Mouse (Mus musculus) embryonic facial prominence, embryonic 12.5 days (tissue): ENCODE measurements at regions not wholly inside any gene's neighbourhood (a gene's known extent, or its start where the extent isn't known, plus 50 kb on each side); places are given as distances from the start of the nearest gene placed in this dataset.

ENCODE experiments used
- ATAC-seq: fragments of 200-750 bp; cut with Nextera tagmentation; 2 replicates; pipeline ENCODE4 v1.8.0; 2017; ENCODE audit not compliant: insufficient number of reproducible peaks, insufficient read depth, low FRiP score, low TSS enrichment
- H3K27ac ChIP-seq: fragments of 300-500 bp; sonication (generic); 2 replicates; pipeline ENCODE4 v1.5.1; 2016; ENCODE audit warnings: mild to moderate bottlenecking
- H3K27me3 ChIP-seq: fragments of 300-500 bp; sonication (generic); 2 replicates; pipeline ENCODE4 v1.6.1; 2016; ENCODE audit warnings: mild to moderate bottlenecking, moderate library complexity
- H3K36me3 ChIP-seq: fragments of 300-500 bp; sonication (generic); 2 replicates; pipeline ENCODE4 v1.6.1; 2016; ENCODE audit warnings: mild to moderate bottlenecking
- H3K4me1 ChIP-seq: fragments of 300-500 bp; sonication (generic); 2 replicates; pipeline ENCODE4 v1.6.1; 2016
- H3K4me2 ChIP-seq: fragments of 300-500 bp; sonication (generic); replicated peaks from 2 replicates; pipeline ENCODE4 v1.6.1; 2016; ENCODE audit warnings: mild to moderate bottlenecking, moderate library complexity
- H3K4me3 ChIP-seq: fragments of 300-500 bp; sonication (generic); 2 replicates; pipeline ENCODE4 v1.5.1; 2016; ENCODE audit warnings: mild to moderate bottlenecking
- H3K9ac ChIP-seq: fragments of 300-500 bp; sonication (generic); 2 replicates; pipeline ENCODE4 v1.6.1; 2016; ENCODE audit warnings: mild to moderate bottlenecking, moderate library complexity
- H3K9me3 ChIP-seq: fragments of 300-500 bp; sonication (generic); 2 replicates; pipeline ENCODE4 v1.6.1; 2016; ENCODE audit warnings: mild to moderate bottlenecking, moderate library complexity
- WGBS: fragments of 180-500 bp; shearing (Covaris S2); methylation state at CpG from one replicate; pipeline ENCODE4 v1.1.7; 2016; 5-methylcytosine and 5-hydroxymethylcytosine counted together

DNA sequence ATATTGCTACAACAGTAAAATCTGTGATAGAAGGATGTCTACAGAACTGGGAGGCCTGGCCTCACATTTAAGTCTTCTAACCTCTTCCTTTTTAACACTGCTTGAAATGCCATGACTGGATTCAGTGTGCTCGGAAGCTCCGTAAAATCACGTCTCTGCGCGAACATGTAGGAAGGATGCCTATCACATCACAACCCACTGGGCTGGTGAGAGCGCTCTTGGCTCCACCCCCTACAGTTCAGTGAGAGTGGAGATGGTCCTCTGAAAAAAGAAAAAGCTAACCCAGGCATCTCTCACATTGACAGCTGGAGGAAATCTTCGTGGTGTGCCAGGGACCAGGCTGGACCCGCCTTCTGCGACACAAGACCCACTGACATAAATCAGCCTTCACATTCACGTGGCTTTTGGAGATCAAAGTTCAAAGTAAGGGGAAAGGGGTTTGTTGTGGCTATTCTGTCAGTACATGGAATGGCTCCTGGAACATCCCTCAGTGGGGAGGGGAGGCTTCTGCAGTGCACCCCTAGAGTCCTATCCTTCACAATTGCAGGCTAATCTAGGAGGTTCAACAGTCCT lies 230.8 kb upstream of the Jmjd1c start:
- Histone ChIP-seq H3K9me3 (no peaks in the 10 kb centered on the region), H3K36me3 (no peaks in the 10 kb centered on the region), H3K4me1 (peaks cover 7% of the 10 kb centered on the region; the same call in 1 of the 2 replicates), H3K4me3 (no peak overlapping the region), H3K27me3 (no peaks in the 10 kb centered on the region), H3K4me2 (no peak overlapping the region), H3K27ac (no peak overlapping the region), H3K9ac (no peak overlapping the region)
- ATAC-seq, result no peak
- WGBS, result 76% methylated on average over 10 of the region's 10 CpGs

DNA sequence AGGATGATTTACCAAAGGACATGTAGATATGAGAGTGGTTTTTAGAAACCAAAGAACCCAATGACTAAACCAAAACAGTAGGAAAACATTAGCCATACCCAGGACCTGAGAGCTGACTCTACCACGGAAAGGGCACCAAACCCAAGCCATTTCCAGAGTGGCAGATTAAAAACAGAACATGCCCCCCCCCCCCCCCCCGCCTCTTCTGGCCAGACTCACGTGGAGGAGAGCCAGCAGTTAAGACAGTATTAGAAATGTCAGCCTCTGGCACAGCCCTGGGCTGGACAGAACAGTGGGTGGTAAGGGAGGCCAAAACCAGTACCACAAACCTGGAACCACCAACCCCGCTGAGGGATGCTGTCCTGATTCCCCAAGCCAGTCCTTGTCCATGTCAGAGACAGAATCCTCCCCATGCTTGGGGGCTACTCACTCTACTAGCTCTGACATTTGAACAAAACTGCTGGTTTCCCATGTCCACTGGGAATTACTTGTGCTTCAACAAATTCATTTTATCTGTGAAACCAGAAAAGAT lies 224.7 kb upstream of the Jmjd1c start:
- no peaks in the 10 kb centered on the region for H3K9me3 ChIP-seq
- no peak overlapping the region for H3K4me2 ChIP-seq
- H3K4me3 ChIP-seq, result no peak overlapping the region
- no peak for ATAC-seq
- no peaks in the 10 kb centered on the region for H3K36me3 ChIP-seq
- H3K4me1 ChIP-seq, result no peaks in the 10 kb centered on the region
- no peak overlapping the region for H3K9ac ChIP-seq
- H3K27me3 ChIP-seq, result no peaks in the 10 kb centered on the region
- WGBS, result 52% methylated on average over 4 of the region's 4 CpGs
- no peak overlapping the region for H3K27ac ChIP-seq

DNA sequence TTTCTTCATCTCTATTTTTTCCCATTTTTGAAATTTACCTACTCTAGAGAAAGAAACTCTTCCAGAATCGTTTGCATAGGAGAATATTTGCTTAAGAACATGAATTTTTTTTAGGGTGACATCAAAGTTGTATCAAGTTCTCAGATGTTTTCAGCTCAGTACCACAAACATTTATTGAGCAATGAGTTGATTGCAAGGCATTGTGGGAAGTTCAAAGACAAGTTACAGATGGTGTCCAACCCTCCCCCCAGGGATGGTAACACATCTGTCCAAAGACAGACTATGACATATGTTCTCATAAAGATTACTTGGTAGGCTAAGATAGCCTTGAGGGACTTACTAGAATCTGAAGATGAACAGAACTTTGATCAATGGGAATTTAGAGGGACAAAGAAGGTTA lies 224.3 kb upstream of the Jmjd1c start:
- Histone ChIP-seq H3K4me1 (no peaks in the 10 kb centered on the region), H3K4me2 (no peak overlapping the region), H3K9ac (no peak overlapping the region), H3K27ac (no peak overlapping the region), H3K27me3 (no peaks in the 10 kb centered on the region), H3K9me3 (no peaks in the 10 kb centered on the region), H3K36me3 (no peaks in the 10 kb centered on the region), H3K4me3 (no peak overlapping the region)
- no peak for ATAC-seq
- WGBS, result 80% methylated on average over 1 of the region's 1 CpGs

DNA sequence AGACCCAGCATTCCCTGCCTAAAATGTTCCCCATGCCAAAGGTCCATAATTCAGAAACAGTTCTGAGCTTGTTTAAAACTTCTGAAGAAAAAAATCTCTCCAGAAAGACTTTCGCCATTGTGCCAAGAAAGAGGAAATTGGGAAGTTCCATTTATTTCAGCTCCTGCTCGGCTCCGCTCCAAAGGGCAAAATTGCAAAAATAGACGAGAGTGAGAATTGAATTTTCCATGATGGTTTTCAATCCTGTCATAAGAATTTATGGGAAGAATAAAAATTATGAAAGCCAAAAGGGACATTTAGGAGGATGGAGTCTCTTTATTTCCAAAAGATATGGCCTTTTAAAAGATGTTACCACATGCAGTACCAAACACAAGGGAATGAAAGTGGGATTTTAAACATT lies 222.5 kb upstream of the Jmjd1c start:
- Histone ChIP-seq H3K9ac (no peak overlapping the region), H3K4me2 (no peak overlapping the region), H3K4me1 (no peaks in the 10 kb centered on the region), H3K27ac (no peak overlapping the region), H3K36me3 (no peaks in the 10 kb centered on the region), H3K9me3 (no peaks in the 10 kb centered on the region), H3K27me3 (no peaks in the 10 kb centered on the region), H3K4me3 (no peak overlapping the region)
- no peak for ATAC-seq
- WGBS, result 91% methylated on average over 4 of the region's 4 CpGs

DNA sequence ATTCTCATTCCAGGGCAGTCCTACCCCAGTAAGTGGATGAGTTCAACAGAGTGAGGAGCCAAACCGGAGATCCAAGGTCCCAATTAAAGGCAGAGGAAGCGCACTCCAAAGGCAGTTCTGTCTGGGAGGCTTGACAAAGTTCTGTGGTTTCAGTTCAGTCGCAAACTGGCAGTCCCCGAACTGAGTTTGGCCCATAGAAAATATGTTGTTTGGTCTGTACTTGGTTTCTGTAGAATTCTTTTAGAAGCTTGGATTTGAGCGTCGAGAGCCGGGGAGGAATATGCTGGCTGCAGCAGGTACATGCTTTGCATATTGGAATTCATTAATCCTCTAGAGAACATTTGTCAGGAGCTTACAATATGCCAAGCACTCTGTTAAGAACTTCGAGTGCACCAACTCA lies 216.9 kb upstream of the Jmjd1c start:
- Histone ChIP-seq H3K36me3 (no peaks in the 10 kb centered on the region), H3K27ac (no peak overlapping the region), H3K4me3 (no peak overlapping the region), H3K9me3 (no peaks in the 10 kb centered on the region), H3K9ac (no peak overlapping the region), H3K4me1 (no peaks in the 10 kb centered on the region), H3K4me2 (no peak overlapping the region), H3K27me3 (no peaks in the 10 kb centered on the region)
- WGBS, result 82% methylated on average over 8 of the region's 8 CpGs
- ATAC-seq, result no peak

DNA sequence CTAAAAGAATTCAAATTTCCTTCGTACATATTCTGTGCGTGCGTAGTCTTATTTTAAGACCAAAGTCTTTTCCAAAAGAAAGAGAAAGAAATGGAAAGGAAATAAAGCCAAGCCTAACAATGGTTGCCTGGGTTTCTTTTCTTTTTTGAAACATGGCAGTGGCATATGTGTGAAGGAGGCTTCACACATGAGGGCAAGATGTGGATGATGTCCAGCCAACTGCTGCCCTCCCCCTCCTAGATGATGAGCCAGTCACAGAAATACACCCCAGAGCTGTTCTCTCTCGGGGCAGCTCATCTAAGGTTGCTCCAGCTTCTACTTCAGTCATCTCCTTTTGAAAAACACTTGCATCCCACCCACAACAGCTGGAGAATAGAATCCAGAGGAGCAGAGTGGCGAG lies 213.1 kb upstream of the Jmjd1c start:
- H3K9ac ChIP-seq, result no peak overlapping the region
- H3K27ac ChIP-seq, result no peak overlapping the region
- 85% methylated on average over 5 of the region's 5 CpGs for WGBS
- no peak overlapping the region for H3K4me3 ChIP-seq
- no peaks in the 10 kb centered on the region for H3K4me1 ChIP-seq
- H3K9me3 ChIP-seq, result no peaks in the 10 kb centered on the region
- H3K27me3 ChIP-seq, result no peaks in the 10 kb centered on the region
- no peak overlapping the region for H3K4me2 ChIP-seq
- no peaks in the 10 kb centered on the region for H3K36me3 ChIP-seq
- ATAC-seq, result no peak

DNA sequence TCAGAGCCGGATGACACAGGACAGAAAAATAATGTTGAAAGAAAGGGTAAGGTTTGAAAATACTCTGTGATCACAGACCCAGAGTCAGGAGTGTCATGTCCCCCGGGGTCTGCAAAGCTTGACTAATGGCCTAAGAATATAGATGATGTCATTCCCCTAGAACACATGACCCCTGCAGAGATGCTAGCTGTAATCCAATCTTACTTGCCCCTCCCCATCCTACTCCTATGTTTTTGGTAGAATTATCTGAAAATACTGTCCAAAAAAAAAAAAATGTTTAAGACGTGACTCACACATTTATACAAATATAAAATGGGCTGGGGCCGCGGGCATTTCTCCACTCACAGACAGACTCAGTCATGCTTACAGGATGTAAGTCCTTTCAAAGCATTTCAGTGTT lies 210.3 kb upstream of the Jmjd1c start:
- Histone ChIP-seq H3K36me3 (no peaks in the 10 kb centered on the region), H3K4me1 (no peaks in the 10 kb centered on the region), H3K27ac (no peak overlapping the region), H3K9me3 (no peaks in the 10 kb centered on the region), H3K4me2 (no peak overlapping the region), H3K27me3 (no peaks in the 10 kb centered on the region), H3K9ac (no peak overlapping the region), H3K4me3 (no peak overlapping the region)
- no peak for ATAC-seq
- 73% methylated on average over 5 of the region's 5 CpGs for WGBS

DNA sequence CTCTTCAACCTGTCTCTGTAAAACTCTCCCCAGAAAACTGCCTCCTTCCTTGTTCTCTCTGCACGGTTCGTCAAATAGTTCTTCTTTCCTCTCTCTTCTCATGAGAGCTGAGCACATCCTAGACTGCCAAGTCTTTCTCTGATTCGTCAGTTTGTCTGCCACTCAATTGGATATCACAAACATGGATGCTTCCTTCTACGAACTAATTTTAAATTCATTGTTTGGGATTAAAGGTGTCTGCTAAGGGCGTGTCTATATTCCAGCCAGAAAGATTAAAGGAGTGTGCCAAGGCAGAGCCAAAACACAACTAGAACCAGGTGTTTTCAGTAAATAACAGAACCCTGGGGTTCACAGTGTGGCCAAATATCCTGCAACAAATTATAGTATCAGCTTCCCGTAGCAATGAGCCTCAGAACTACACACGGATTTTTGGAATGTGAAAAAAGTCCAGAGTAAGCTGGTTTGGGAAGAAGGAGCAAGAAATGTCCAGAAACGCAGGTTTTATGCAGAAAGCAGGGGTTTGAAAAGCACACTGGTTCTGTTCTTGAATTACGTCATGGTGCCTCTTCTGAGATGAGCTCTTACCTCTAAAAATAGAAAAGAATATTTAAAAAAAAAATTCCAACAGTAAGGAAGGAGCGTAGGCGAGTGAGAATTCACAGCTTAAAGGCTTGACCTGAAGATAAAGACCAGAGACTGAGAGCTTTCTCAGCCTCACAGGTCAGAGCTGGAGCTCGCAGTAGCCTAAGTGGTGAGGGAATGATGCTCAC lies 206.0 kb upstream of the Jmjd1c start:
- no peak overlapping the region for H3K9ac ChIP-seq
- no peak overlapping the region for H3K4me2 ChIP-seq
- H3K9me3 ChIP-seq, result 0 out of 2 replicates have a peak, but pooled peaks cover 5% of the 10 kb centered on the region
- H3K4me3 ChIP-seq, result no peak overlapping the region
- H3K36me3 ChIP-seq, result no peaks in the 10 kb centered on the region
- no peaks in the 10 kb centered on the region for H3K4me1 ChIP-seq
- no peak for ATAC-seq
- WGBS, result 58% methylated on average over 12 of the region's 12 CpGs
- peak overlapping the region; percentile 18; the same call in 1 of the 2 replicates for H3K27ac ChIP-seq
- no peaks in the 10 kb centered on the region for H3K27me3 ChIP-seq

DNA sequence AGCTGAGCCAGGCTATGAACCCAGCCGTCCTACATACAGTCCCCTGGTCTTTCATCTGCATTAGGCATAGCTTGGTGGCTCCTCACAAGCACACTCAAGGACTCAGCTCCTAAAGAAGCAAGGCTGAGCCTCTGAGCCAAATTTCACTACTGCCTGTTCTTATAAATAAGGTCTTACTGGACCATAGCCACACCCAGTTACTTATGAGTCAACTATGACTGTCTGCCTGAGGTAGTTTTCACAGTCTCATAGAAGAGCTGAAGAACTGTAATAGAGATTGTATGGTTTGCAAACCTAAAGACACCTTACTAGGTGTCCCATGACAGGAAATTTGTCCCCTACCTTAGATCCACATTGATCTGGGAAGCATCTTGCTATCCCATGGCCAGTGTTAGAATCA lies 204.1 kb upstream of the Jmjd1c start:
- no peak overlapping the region for H3K4me3 ChIP-seq
- WGBS, result 86% methylated on average over 1 of the region's 1 CpGs
- ATAC-seq, result no peak
- H3K4me1 ChIP-seq, result 0 out of 2 replicates have a peak, but pooled peaks cover under 1% of the 10 kb centered on the region
- no peaks in the 10 kb centered on the region for H3K27me3 ChIP-seq
- no peak overlapping the region for H3K27ac ChIP-seq
- 0 out of 2 replicates have a peak, but pooled peaks cover 5% of the 10 kb centered on the region for H3K9me3 ChIP-seq
- H3K36me3 ChIP-seq, result no peaks in the 10 kb centered on the region
- no peak overlapping the region for H3K9ac ChIP-seq
- no peak overlapping the region for H3K4me2 ChIP-seq

DNA sequence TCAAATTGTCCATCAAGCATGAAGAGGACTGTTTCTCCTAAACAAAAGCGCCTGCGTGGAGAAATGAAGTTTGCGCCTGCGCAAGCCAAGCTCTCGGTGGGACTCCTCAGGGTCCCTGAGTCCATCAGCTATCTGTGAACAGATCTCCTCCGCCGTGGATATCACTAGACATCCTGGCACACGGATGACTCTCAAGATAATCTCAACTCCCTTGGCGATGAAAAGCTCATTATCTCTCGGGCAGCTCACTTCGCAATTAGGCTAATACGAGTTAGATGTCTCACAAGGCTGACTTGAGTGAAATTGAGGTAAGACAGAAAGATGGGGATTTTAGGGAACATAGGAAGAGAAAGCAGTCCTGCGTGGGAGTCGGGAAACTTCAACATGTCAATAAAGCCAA lies 202.1 kb upstream of the Jmjd1c start:
- no peak overlapping the region for H3K4me2 ChIP-seq
- H3K27me3 ChIP-seq, result no peaks in the 10 kb centered on the region
- 0 out of 2 replicates have a peak, but pooled peaks cover 8% of the 10 kb centered on the region for H3K4me1 ChIP-seq
- 89% methylated on average over 14 of the region's 14 CpGs for WGBS
- H3K36me3 ChIP-seq, result no peaks in the 10 kb centered on the region
- 0 out of 2 replicates have a peak, but pooled peaks cover 5% of the 10 kb centered on the region for H3K9me3 ChIP-seq
- no peak overlapping the region for H3K4me3 ChIP-seq
- no peak overlapping the region for H3K9ac ChIP-seq
- H3K27ac ChIP-seq, result no peak overlapping the region
- no peak for ATAC-seq

DNA sequence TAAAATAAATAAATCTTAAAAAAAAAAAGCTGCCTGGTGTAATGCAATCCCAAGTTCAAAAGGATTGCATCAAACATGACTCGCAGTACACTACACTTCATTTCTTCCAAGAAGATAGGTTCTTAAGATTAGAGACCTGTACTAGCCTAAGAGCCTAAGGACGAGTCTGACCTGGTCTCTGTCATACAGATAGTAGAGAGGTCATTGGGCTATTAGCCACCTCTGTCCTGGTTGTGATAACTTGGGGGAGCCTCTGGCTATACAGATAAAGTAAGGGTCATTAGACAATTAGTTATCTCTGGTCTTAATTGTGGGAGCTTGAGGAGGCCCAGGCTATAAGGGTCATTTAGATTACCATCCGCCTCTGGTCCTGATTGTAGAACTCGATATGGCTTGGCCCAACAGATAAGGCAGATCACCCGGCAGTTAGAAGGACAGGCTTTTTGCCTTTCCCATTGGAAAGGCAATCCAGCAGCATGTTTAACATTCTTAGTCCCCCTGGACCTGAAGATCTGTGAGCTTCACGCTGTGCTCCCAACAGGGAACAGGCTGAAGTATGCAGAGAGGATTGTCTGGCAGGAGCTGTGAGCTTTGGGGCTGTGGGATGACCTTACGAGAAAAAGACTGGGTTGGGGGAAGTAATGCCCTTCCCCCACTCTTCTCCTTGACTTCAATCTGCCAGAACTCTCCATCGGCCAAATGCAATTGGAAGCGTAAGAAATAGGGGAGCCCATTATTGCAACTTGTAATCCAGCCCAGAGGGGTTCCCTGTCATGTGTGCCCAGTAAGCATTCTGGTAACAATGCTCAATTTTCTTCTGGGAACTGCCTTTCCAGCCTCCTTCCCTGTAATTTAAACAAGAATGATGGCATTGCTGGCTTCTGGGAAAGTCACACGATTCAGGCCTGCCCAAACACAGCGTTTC lies 199.0 kb upstream of the Jmjd1c start:
- ATAC-seq, result no peak
- 26% methylated on average over 11 of the region's 11 CpGs for WGBS

More for the DNA sequence above, 199.0 kb upstream of the Jmjd1c start:
- H3K9me3 ChIP-seq, result no peaks in the 10 kb centered on the region
- H3K4me1 ChIP-seq, result peaks cover 13% of the 10 kb centered on the region
- no peak overlapping the region for H3K9ac ChIP-seq
- H3K36me3 ChIP-seq, result no peaks in the 10 kb centered on the region
- no peak overlapping the region for H3K4me3 ChIP-seq
- H3K27ac ChIP-seq, result no peak overlapping the region
- H3K27me3 ChIP-seq, result no peaks in the 10 kb centered on the region
- H3K4me2 ChIP-seq, result no peak overlapping the region
